Mouse (Mus musculus) granulocyte monocyte progenitor cell, adult 5-6 weeks (primary cell): ENCODE measurements at regions not wholly inside any gene's neighbourhood (a gene's known extent, or its start where the extent isn't known, plus 50 kb on each side); places are given as distances from the start of the nearest gene placed in this dataset.
A peak's percentile ranks its signal among the peaks of the same experiment; 100 is the strongest.

Experiments used
- ATAC-seq: replicated peaks from 2 replicates; pipeline ENCODE4 v1.8.0; 2016; ENCODE audit warnings: mild to moderate bottlenecking, moderate TSS enrichment, inconsistent platforms; ENCODE audit not compliant: poor library complexity, severe bottlenecking

GRCm38 (mm10) chr11:63391478-63391877 lies 262.7 kb downstream of the Pmp22 start:
- ATAC-seq = no peak

GRCm38 (mm10) chr11:63392378-63392777 lies 263.6 kb downstream of the Pmp22 start:
- no peak for ATAC-seq

- ATAC-seq = no peak
Observed at GRCm38 (mm10) chr11:63394201-63394600, 265.4 kb downstream of the Pmp22 start.

GRCm38 (mm10) chr11:63396386-63396785 lies 267.6 kb downstream of the Pmp22 start:
- ATAC-seq = no peak

GRCm38 (mm10) chr11:63402741-63403140 lies 274.0 kb downstream of the Pmp22 start:
- ATAC-seq = peak; percentile 54

GRCm38 (mm10) chr11:63404719-63405118 lies 275.9 kb downstream of the Pmp22 start:
- peak; percentile 84; the same call in 1 of the 2 replicates for ATAC-seq

GRCm38 (mm10) chr11:63409431-63409830 lies 280.6 kb downstream of the Pmp22 start:
- ATAC-seq = no peak

GRCm38 (mm10) chr11:63410921-63411320 lies 282.1 kb downstream of the Pmp22 start:
- no peak for ATAC-seq

GRCm38 (mm10) chr11:63412364-63412991 lies 283.7 kb downstream of the Pmp22 start:
- no peak for ATAC-seq

GRCm38 (mm10) chr11:63413106-63413505 lies 284.3 kb downstream of the Pmp22 start:
- ATAC-seq = no peak

GRCm38 (mm10) chr11:63413621-63414020 lies 284.8 kb downstream of the Pmp22 start:
- no peak for ATAC-seq

- ATAC-seq = peak; percentile 71
Observed at GRCm38 (mm10) chr11:63418042-63418776, 289.4 kb downstream of the Pmp22 start.

- ATAC-seq = no peak
Observed at GRCm38 (mm10) chr11:63420341-63420740, 291.6 kb downstream of the Pmp22 start.

- no peak for ATAC-seq
Observed at GRCm38 (mm10) chr11:63422069-63422468, 293.3 kb downstream of the Pmp22 start.

- ATAC-seq = no peak
Observed at GRCm38 (mm10) chr11:63424319-63424718, 295.5 kb downstream of the Pmp22 start.

GRCm38 (mm10) chr11:63425741-63426140 lies 297.0 kb downstream of the Pmp22 start:
- ATAC-seq = no peak

GRCm38 (mm10) chr11:63453786-63454185 lies 325.0 kb downstream of the Pmp22 start:
- no peak for ATAC-seq

- ATAC-seq = no peak
Observed at GRCm38 (mm10) chr11:63454910-63455531, 326.2 kb downstream of the Pmp22 start.

- ATAC-seq = no peak
Observed at GRCm38 (mm10) chr11:63456356-63456755, 327.6 kb downstream of the Pmp22 start.

GRCm38 (mm10) chr11:63457250-63457649 lies 328.5 kb downstream of the Pmp22 start:
- ATAC-seq = no peak

- no peak for ATAC-seq
Observed at GRCm38 (mm10) chr11:63460146-63460545, 331.4 kb downstream of the Pmp22 start.
